Mouse (Mus musculus): ENCODE measurements around the gene Mthfsd.
A peak's percentile ranks its signal among the peaks of the same experiment; 100 is the strongest.

- TF ChIP-seq CTCF (IDR thresholded peaks at IDR 0.05; ENCODE audit: low read depth, low read length) (peak; percentile 41), POLR2A (IDR thresholded peaks at IDR 0.05; ENCODE audit: extremely low read depth, insufficient read depth, low read length) (no peak)
These were observed 17.2 kb upstream of the Mthfsd start for GRCm38 (mm10) chr8:121125311-121125876.

Measured in liver, adult 2 months (tissue).